Mouse (Mus musculus) large intestine, adult 2 months (tissue): ENCODE results near the gene Vars. TPM values are rescaled to one million over a fixed set of nuclear protein-coding genes. Genes with fewer than 3 reads are reported as not detected.
"Not testable (repeated sequence)": the region's sequence is repeated elsewhere in the genome, so short reads cannot be mapped to it uniquely, and the experiment has no call there.

Source experiments
- DNase-seq: peaks from one replicate; pipeline ENCODE4 v3.0.0-alpha.2; 2012; ENCODE audit warnings: low read depth, low spot score
- WGBS: fragments of 180-500 bp; shearing (Covaris S2); methylation state at CpG from one replicate; pipeline ENCODE4 v1.1.7; 2018; 5-methylcytosine and 5-hydroxymethylcytosine counted together
- polyA plus RNA-seq: library from polyadenylated mRNA; depleted of rRNA; stranded (reverse); fragments of >200 nt; gene quantifications from 2 replicates; pipeline ENCODE4 v1.2.3, GENCODE M21; 2012

Gene Vars
- polyA plus RNA-seq, 1 experiment = 104 TPM

- DNase-seq = no peak
- 1% methylated on average over 35 of the region's 35 CpGs for WGBS
Measured at GRCm38 (mm10) chr17:35001452-35002152, 815 bp downstream of the Vars start.

- WGBS = 3% methylated on average over 12 of the region's 12 CpGs
Measured at GRCm38 (mm10) chr17:35002153-35002865, 1.5 kb downstream of the Vars start.

DNA sequence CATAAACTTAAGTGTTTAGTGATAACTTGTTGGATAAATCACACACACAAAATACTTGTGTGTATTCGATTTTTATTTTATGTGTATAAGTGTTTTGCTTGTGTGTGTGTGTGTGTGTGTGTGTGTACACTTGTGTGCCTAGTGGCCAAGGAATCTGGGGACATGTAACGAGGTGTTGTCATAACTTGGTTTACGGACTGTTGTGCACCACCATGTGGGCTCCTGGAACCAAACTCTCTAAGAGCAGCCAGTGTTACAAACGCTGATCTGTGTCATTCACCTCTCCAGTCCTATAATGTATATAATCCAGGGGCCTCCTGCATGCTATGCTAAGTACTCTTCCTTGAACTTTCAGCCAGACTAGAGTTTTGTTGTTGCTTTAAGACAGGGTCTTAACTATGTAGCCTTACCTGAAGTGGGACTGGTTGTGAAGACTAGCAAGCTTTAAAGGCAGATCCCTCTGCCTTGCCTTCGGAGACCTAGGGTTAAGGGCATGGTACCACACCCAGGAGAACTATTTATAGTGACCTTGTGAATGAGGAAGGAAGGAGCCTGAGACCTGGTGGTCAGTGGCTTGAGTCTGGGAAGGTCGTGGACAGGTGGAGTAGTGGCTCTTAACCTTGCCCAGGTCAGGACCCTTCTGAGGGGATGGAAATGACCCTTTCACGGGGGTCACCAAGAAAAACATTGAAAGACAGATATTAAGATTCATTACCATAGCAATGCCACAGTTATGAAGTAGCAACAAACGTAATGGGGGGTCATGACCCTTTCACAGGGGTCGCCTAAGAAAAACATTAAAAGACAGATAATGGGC, 2.4 kb downstream of the Vars start:
- DNase-seq = no peak
- 39% methylated on average over 9 of the region's 9 CpGs for WGBS

More at GRCm38 (mm10) chr17:35002153-35002865, 1.5 kb downstream of the Vars start:
- DNase-seq = no peak

DNA sequence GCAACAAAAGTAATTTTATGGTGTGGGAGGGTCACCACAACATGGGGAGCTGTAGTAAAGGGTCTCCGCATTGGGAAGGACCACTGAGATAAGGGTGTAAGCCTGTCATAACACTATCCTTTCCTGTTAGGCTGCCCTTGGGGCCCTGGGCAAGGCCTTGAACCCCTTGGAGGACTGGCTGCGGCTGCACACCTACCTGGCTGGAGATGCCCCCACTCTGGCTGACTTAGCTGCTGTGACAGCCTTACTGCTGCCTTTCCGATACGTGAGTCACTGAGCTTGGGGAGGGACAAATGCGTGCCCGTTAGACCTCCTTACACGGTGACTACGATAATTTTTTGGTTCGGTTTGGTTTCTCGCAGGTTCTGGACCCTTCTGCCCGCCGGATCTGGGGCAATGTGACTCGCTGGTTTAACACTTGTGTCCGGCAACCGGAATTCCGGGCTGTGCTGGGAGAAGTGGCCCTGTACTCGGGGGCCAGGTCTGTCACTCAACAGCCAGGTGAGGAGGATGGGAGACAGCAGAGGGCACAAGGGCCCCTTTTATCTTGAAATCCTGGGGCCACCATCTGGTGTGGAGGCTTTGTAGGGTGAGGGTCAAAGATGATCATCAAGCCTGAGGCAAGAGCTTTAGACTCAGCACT, 3.4 kb downstream of the Vars start:
- 96% methylated on average over 17 of the region's 17 CpGs for WGBS
- no peak for DNase-seq

DNA sequence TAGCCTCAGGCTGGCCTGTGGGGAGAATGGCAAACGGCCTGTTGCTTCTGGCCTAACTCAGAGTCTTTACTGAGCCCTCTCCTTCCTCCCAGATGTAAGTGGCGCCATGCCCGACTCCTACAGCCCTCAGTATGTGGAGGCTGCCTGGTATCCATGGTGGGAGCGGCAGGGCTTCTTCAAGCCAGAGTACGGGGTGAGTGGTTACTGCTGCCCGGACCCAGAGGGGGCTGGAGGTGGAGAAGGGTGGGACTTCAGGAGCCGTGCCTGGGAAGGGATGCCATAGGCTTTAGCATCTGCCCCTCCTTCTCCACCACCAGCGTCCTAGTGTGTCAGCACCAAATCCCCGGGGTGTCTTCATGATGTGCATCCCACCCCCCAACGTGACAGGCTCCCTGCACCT, 4.4 kb downstream of the Vars start:
- DNase-seq = no peak
- 88% methylated on average over 10 of the region's 10 CpGs for WGBS

DNA sequence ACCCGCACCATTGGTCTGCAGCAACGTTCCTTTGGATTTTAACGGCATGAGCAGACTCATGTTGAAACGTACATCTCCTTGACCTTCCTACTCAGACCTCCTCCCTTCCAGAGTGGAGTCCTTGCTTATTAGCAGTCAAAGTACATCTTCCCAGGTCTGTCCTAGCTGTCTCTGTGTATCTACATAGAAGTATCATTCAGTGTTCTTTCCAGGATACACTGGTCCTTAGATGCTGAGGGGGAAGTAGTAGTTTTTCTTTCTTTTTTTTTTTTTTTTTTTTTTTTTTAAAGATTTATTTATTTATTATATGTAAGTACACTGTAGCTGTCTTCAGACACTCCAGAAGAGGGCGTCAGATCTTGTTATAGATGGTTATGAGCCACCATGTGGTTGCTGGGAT, 5.1 kb downstream of the Vars start:
- not testable (repeated sequence) for DNase-seq
- 93% methylated on average over 4 of the region's 5 CpGs for WGBS

- WGBS = 87% methylated on average over 7 of the region's 7 CpGs
- DNase-seq = no peak
Measured at GRCm38 (mm10) chr17:35007387-35007991, 6.7 kb downstream of the Vars start.

GRCm38 (mm10) chr17:35009586-35009985, 8.8 kb downstream of the Vars start:
- WGBS = 88% methylated on average over 7 of the region's 7 CpGs
- DNase-seq = no peak

- no peak for DNase-seq
- WGBS = 94% methylated on average over 8 of the region's 8 CpGs
Measured at GRCm38 (mm10) chr17:35011440-35011839, 10.7 kb downstream of the Vars start.

DNA sequence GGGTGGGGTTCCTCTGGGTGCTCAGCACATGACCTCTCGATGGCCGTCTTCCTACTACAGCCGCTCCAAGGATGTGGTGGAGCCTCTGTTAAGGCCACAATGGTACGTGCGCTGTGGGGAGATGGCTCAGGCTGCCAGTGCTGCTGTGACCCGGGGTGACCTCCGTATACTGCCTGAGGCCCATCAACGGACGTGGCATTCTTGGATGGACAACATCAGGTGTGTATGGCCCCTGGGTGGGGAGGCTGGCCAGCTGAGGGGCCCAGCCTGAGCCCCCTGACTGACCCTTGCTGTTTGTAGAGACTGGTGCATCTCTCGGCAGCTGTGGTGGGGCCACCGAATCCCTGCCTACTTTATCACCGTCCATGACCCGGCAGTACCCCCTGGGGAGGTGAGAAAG, 11.6 kb downstream of the Vars start:
- DNase-seq = no peak
- 88% methylated on average over 13 of the region's 13 CpGs for WGBS

- no peak for DNase-seq
- 73% methylated on average over 6 of the region's 6 CpGs for WGBS
Measured at GRCm38 (mm10) chr17:35013221-35013620, 12.4 kb downstream of the Vars start.

DNA sequence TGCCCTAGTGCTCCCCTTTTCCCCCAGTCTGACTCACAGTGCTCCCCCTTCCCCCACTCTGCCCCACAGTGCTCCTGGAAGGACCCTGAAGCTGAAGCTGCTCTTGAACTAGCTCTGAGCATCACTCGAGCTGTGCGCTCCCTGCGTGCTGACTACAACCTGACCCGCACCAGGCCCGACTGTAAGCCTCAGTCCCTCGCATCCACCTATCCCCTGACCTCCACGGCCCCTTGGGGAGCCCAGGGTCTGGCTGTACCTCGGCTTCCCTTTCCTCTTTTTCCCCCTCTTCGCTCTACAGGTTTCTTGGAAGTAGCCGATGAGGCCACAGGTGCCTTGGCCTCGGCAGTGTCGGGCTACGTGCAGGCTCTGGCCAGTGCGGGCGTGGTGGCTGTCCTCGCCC, 14.5 kb downstream of the Vars start:
- no peak for DNase-seq
- WGBS = 85% methylated on average over 16 of the region's 16 CpGs

DNA sequence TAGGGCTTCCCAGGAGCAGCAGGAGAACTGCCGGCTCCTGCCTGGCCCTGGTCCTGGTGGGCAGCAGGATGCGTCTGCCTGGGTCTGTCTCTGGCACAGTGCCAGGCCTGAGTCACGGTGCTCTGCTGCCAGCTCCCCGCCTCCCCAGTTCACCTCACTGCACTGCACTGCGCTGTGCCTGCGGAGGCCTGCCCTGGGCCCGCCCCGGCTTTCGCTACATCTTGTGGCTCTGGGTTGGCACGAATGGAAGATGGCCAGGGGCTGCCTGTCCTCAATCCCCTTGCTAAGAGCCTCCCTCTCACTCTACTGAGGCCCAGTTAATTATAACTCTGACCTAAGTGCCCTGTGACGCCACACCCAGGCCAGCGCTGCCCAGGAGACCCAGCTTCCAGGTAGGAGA, 15.6 kb downstream of the Vars start, which contains the start of gene Vwa7:
Gene Vwa7, plus strand, starts transcription at position 204 of the 400 bp plus-strand sequence.
- DNase-seq = no peak
- 27% methylated on average over 12 of the region's 12 CpGs for WGBS

DNA sequence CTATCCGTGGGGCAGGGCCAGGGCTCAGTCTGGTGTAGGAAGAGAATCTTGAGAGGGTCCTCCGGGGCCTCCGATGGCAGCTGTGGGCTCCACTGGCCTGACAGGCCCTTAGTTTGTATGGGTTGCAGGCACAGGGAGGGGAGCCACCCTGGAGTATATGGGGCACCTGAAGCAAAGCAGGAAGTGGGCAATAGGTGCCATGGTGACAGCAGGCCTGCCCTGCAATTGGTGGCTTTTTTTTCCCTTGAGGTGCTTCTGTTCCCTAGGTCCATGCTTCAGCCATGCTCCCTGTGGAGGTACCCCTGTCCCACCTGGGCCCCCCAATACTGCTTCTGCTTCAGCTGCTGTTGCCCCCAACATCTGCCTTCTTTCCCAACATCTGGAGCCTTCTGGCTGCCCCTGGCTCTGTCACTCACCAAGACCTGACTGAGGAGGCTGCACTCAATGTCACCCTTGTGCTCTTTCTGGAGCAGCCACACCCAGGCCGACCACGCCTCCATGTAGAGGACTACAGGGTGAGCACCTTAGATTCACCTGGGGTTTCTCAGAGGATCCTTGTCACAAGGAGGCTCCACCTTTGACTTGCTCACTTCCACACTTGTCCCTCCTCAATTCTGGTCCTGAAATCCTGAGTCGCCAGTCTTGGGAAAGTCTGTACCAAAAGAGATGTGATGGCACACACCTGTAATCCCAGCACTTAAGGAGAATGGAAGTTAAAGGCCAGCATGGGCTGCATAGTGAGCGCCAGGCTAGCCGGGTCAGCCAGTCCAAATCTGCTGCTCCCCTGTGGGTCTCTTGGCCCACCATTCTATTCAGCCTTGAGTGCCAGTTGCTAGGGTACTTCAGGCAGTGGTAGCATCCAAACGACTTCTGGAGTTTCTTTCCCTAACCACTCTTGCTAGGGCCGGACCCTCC, 16.3 kb downstream of the Vars start:
- WGBS = 64% methylated on average over 10 of the region's 10 CpGs
- DNase-seq = no peak

DNA sequence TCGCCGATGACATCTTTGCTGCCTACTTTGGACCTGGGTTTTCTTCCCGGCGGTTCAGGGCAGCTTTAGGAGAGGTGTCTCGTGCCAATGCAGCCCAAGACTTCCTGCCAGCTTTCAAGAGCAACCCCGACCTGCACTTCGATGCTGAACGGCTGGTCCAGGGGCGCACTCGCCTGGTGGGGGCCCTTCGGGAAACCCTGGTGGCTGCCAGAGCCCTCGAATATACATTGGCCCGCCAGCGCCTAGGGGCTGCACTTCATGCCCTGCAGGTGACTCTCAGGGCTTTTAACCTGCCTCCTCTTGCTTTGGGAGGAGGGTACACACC, 16.9 kb downstream of the Vars start:
- no peak for DNase-seq
- WGBS = 72% methylated on average over 14 of the region's 14 CpGs

GRCm38 (mm10) chr17:35018171-35018570, 17.4 kb downstream of the Vars start:
- WGBS = 40% methylated on average over 3 of the region's 3 CpGs
- no peak for DNase-seq

GRCm38 (mm10) chr17:35019894-35020293, 19.1 kb downstream of the Vars start:
- no peak for DNase-seq
- 94% methylated on average over 11 of the region's 11 CpGs for WGBS

DNA sequence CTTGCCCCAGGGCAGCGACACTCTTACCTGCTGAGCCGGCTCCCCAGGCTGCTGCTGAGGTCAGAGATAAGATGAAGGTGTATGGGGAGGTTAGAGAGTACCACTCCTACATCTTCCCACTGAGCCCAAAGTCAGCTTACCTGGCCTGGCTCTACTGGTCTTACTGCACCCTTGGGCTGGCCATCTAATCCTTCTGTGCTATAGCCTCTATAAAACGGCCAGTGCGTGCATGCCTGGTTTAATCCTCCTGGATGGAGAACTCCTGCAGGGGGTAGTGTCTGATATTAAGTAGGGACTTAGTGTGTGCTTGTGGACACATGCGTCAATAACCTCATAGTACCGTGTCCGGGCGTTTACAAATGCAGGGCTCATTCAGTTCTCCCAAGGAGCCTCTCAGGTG, 19.8 kb downstream of the Vars start:
- 93% methylated on average over 8 of the region's 8 CpGs for whole genome bisulfite sequencing
- no peak for DNase-seq
